In the genomic region with DNA sequence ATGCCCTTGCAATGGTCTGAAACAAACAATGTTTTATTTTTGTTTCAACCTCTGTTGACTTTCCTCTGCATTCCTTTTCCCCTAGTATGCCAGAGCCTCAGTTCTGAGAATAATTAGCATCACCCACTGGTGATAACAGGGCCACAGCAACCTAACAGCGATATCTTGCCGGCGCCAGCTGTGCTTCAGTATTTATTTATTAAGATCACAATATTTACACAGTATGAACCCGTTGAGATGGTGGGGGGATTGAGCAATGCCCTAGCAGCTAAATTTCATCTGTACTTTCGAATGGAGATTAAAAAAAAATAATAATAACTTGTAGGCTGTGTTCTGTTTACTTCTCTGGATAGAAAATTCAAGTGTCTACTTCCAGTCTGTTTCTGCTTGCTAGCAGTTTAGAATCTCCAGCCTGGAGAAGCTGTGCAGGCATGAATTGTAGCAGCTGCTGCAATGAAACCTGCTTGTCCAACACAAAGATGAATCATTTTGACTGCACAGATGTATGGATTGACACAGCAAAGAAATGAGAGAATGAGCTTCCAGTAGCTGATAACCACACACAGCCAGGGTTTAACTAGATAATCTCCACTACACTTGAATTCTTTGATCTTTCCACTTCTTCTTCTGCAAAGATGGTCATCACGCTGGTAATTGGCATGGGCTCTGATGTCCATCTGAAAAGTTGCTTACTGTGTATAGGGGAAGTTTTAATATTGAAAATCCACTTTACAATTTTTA, we compare ENCODE assay signal across 9 mouse cellular contexts.
DNase-seq lines count a peak whose midpoint lies in the region; ATAC-seq and TF ChIP-seq lines count a peak whose summit lies in the region.
"Had no signal": no experiment of that assay in that cellular context is flagged by ENCODE, and none has a peak within 500 bp of the region (broad histone marks: within the 10 kb centered on the region; RNA-seq: fewer than 3 reads in every experiment).

No protein-coding gene starts in this region.

- DNase-seq in embryo, embryonic 10 days (ENCODE audit: low spot score): peak; percentile 14
- no peak for DNase-seq in embryo, embryonic 11 days
- peak; percentile 4 for DNase-seq in ovary, adult 18-20 months (ENCODE audit: low spot score)
- DNase-seq in ovary, postnatal 14 days (ENCODE audit: low spot score): no peak
- DNase-seq in liver, embryonic 13.5 days: peak; percentile 5
- DNase-seq in urinary bladder, adult 2 months (ENCODE audit: low spot score): no peak
- DNase-seq: spleen, adult 18-20 months had no signal

- ATAC-seq in liver, embryonic 13.5 days (ENCODE audit: low read depth): peak; percentile 84
- no peak for ATAC-seq in erythroblast, adult 5-6 weeks (replicated peaks; ENCODE audit: low FRiP score, poor library complexity, severe bottlenecking)

- no peak overlapping the region; the same call in 1 of the 2 replicates for H3K27ac ChIP-seq in liver, embryonic 13.5 days
- H3K27ac ChIP-seq in olfactory bulb, adult 2 months (ENCODE audit: insufficient read depth, low read depth, low read length): 0 out of 2 replicates have a peak overlapping the region, but pooled peaks have one; percentile 60

- H3K4me1 ChIP-seq in liver, embryonic 13.5 days (replicated peaks): no peaks in the 10 kb centered on the region
- no peaks in the 10 kb centered on the region for H3K4me1 ChIP-seq in olfactory bulb, adult 2 months (ENCODE audit: control insufficient read depth, insufficient read depth, low read length)

- 49% methylated on average over 6 of the region's 6 CpGs for WGBS in liver, embryonic 13.5 days (ENCODE audit: insufficient replicate concordance)
- WGBS in olfactory bulb, adult 2 months: 34% methylated on average over 6 of the region's 6 CpGs

- no peaks in the 10 kb centered on the region for H3K36me3 ChIP-seq in liver, embryonic 13.5 days

- no peaks in the 10 kb centered on the region for H3K27me3 ChIP-seq in liver, embryonic 13.5 days

- no peaks in the 10 kb centered on the region for H3K9me3 ChIP-seq in liver, embryonic 13.5 days (replicated peaks)

- no peak overlapping the region for H3K4me3 ChIP-seq in liver, embryonic 13.5 days (replicated peaks)
- H3K4me3 ChIP-seq in olfactory bulb, adult 2 months (ENCODE audit: insufficient read depth, low read depth, low read length): no peak overlapping the region

- TF ChIP-seq POLR2A in olfactory bulb, adult 2 months (IDR thresholded peaks at IDR 0.05; ENCODE audit: insufficient read depth, low read depth, low read length): no peak

- no peak for TF ChIP-seq CTCF in olfactory bulb, adult 2 months (IDR thresholded peaks at IDR 0.05; ENCODE audit: insufficient read depth, low read depth, low read length)

- peak overlapping the region; percentile 17; the same call in 1 of the 2 replicates for H3K4me2 ChIP-seq in liver, embryonic 13.5 days

- no peak overlapping the region for H3K9ac ChIP-seq in liver, embryonic 13.5 days

Comparison
In these comparisons a context has a peak if more than half of its experiments do, and no peak if none do; other contexts are left out.
1. DNase-seq: peak in embryo, embryonic 10 days (single experiment), ovary, adult 18-20 months (single experiment) and liver, embryonic 13.5 days (single experiment); none in embryo, embryonic 11 days (single experiment), ovary, postnatal 14 days (single experiment) and urinary bladder, adult 2 months (single experiment).